Mouse (Mus musculus): Measurements from ENCODE around the gene Ppp2r5b. TPM values are rescaled to one million over a fixed set of nuclear protein-coding genes. Genes with fewer than 3 reads are reported as not detected.
A peak's percentile ranks its signal among the peaks of the same experiment; 100 is the strongest.

The Ppp2r5b gene
- polyA plus RNA-seq, 1 experiment from 2014 or later = 19.3 TPM

GRCm38 (mm10) chr19:6236053-6236441 lies 375 bp upstream of the Ppp2r5b start:
- Histone ChIP-seq H3K27ac (ENCODE audit: low read depth) (peak overlapping the region; percentile 90), H3K27me3 (ENCODE audit: insufficient read depth, low read length) (no peaks in the 10 kb centered on the region), H3K9ac (peak overlapping the region; percentile 60), H3K4me3 (ENCODE audit: low read depth, low read length) (peak overlapping the region; percentile 66), H3K4me2 (peak overlapping the region; percentile 67), H3K36me3 (ENCODE audit: insufficient read depth) (peaks cover 13% of the 10 kb centered on the region; the same call in 1 of the 2 replicates), H3K9me3 (ENCODE audit: low read depth, low read length) (no peaks in the 10 kb centered on the region), H3K4me1 (ENCODE audit: insufficient read depth) (peaks cover 10% of the 10 kb centered on the region; the same call in 1 of the 2 replicates)
- ATAC-seq (ENCODE audit: insufficient read depth) (peak; percentile 90), DNase-seq (peak; percentile 96)
- 0% methylated on average over 9 of the region's 9 CpGs for WGBS
- TF ChIP-seq CTCF (IDR thresholded peaks at IDR 0.05; ENCODE audit: low read depth) = no peak

- ATAC-seq (ENCODE audit: insufficient read depth) = no peak
- H3K27ac ChIP-seq (ENCODE audit: low read depth) = no peak overlapping the region
- 61% methylated on average over 11 of the region's 11 CpGs for WGBS
Observed at GRCm38 (mm10) chr19:6234337-6235083, 1.2 kb downstream of the Ppp2r5b start.

GRCm38 (mm10) chr19:6233647-6234046 lies 2.0 kb downstream of the Ppp2r5b start:
- Histone ChIP-seq H3K4me1 (ENCODE audit: insufficient read depth) (peaks cover 8% of the 10 kb centered on the region; the same call in 1 of the 2 replicates), H3K27me3 (ENCODE audit: insufficient read depth, low read length) (no peaks in the 10 kb centered on the region), H3K4me2 (no peak overlapping the region), H3K9ac (no peak overlapping the region), H3K36me3 (ENCODE audit: insufficient read depth) (peaks cover 34% of the 10 kb centered on the region), H3K4me3 (ENCODE audit: low read depth, low read length) (no peak overlapping the region), H3K9me3 (ENCODE audit: low read depth, low read length) (no peaks in the 10 kb centered on the region), H3K27ac (ENCODE audit: low read depth) (no peak overlapping the region)
- DNase-seq (no peak), ATAC-seq (ENCODE audit: insufficient read depth) (no peak)
- WGBS = 82% methylated on average over 16 of the region's 16 CpGs
- no peak for TF ChIP-seq CTCF (IDR thresholded peaks at IDR 0.05; ENCODE audit: low read depth)

More at GRCm38 (mm10) chr19:6234337-6235083, 1.2 kb downstream of the Ppp2r5b start:
- DNase-seq = no peak
- Histone ChIP-seq H3K27me3 (ENCODE audit: insufficient read depth, low read length) (no peaks in the 10 kb centered on the region), H3K4me1 (ENCODE audit: insufficient read depth) (peaks cover 8% of the 10 kb centered on the region; the same call in 1 of the 2 replicates), H3K9ac (peak overlapping the region; percentile 60), H3K9me3 (ENCODE audit: low read depth, low read length) (no peaks in the 10 kb centered on the region), H3K36me3 (ENCODE audit: insufficient read depth) (peaks cover 25% of the 10 kb centered on the region; the same call in 1 of the 2 replicates), H3K4me3 (ENCODE audit: low read depth, low read length) (peak overlapping the region; percentile 66), H3K4me2 (peak overlapping the region; percentile 67)
- no peak for TF ChIP-seq CTCF (IDR thresholded peaks at IDR 0.05; ENCODE audit: low read depth)

- DNase-seq = no peak
- Histone ChIP-seq H3K9ac (no peak overlapping the region), H3K4me2 (no peak overlapping the region), H3K9me3 (ENCODE audit: low read depth, low read length) (no peaks in the 10 kb centered on the region), H3K4me1 (ENCODE audit: insufficient read depth) (peaks cover 3% of the 10 kb centered on the region; the same call in 1 of the 2 replicates), H3K36me3 (ENCODE audit: insufficient read depth) (peaks cover 44% of the 10 kb centered on the region), H3K4me3 (ENCODE audit: low read depth, low read length) (no peak overlapping the region), H3K27ac (ENCODE audit: low read depth) (no peak overlapping the region), H3K27me3 (ENCODE audit: insufficient read depth, low read length) (no peaks in the 10 kb centered on the region)
- 76% methylated on average over 2 of the region's 2 CpGs for WGBS
- no peak for TF ChIP-seq CTCF (IDR thresholded peaks at IDR 0.05; ENCODE audit: low read depth)
- no peak for ATAC-seq (ENCODE audit: insufficient read depth)
Observed at GRCm38 (mm10) chr19:6231036-6231435, 4.6 kb downstream of the Ppp2r5b start.

- WGBS = 74% methylated on average over 4 of the region's 4 CpGs
- ATAC-seq (ENCODE audit: insufficient read depth) = no peak
- DNase-seq = no peak
- Histone ChIP-seq H3K9me3 (ENCODE audit: low read depth, low read length) (no peaks in the 10 kb centered on the region), H3K4me2 (no peak overlapping the region), H3K27me3 (ENCODE audit: insufficient read depth, low read length) (no peaks in the 10 kb centered on the region), H3K27ac (ENCODE audit: low read depth) (no peak overlapping the region), H3K9ac (no peak overlapping the region), H3K4me1 (ENCODE audit: insufficient read depth) (peaks cover 3% of the 10 kb centered on the region; the same call in 1 of the 2 replicates), H3K36me3 (ENCODE audit: insufficient read depth) (peaks cover 44% of the 10 kb centered on the region), H3K4me3 (ENCODE audit: low read depth, low read length) (no peak overlapping the region)
- TF ChIP-seq CTCF (IDR thresholded peaks at IDR 0.05; ENCODE audit: low read depth) = no peak
Observed at GRCm38 (mm10) chr19:6230411-6230810, 5.3 kb downstream of the Ppp2r5b start.

GRCm38 (mm10) chr19:6227864-6228263 lies 7.8 kb downstream of the Ppp2r5b start:
- Histone ChIP-seq H3K9ac (no peak overlapping the region), H3K4me1 (ENCODE audit: insufficient read depth) (no peaks in the 10 kb centered on the region), H3K9me3 (ENCODE audit: low read depth, low read length) (no peaks in the 10 kb centered on the region), H3K27me3 (ENCODE audit: insufficient read depth, low read length) (no peaks in the 10 kb centered on the region), H3K4me3 (ENCODE audit: low read depth, low read length) (no peak overlapping the region), H3K27ac (ENCODE audit: low read depth) (no peak overlapping the region), H3K36me3 (ENCODE audit: insufficient read depth) (peaks cover 44% of the 10 kb centered on the region), H3K4me2 (no peak overlapping the region)
- ATAC-seq (ENCODE audit: insufficient read depth) = no peak
- 84% methylated on average over 4 of the region's 4 CpGs for WGBS
- TF ChIP-seq CTCF (IDR thresholded peaks at IDR 0.05; ENCODE audit: low read depth) = no peak
- no peak for DNase-seq

GRCm38 (mm10) chr19:6226763-6227162 lies 8.9 kb downstream of the Ppp2r5b start:
- H3K9ac ChIP-seq = no peak overlapping the region
- TF ChIP-seq CTCF (IDR thresholded peaks at IDR 0.05; ENCODE audit: low read depth) = no peak
- H3K4me1 ChIP-seq (ENCODE audit: insufficient read depth) = no peaks in the 10 kb centered on the region

More at GRCm38 (mm10) chr19:6226763-6227162, 8.9 kb downstream of the Ppp2r5b start:
- H3K27ac ChIP-seq (ENCODE audit: low read depth) = no peak overlapping the region
- H3K4me3 ChIP-seq (ENCODE audit: low read depth, low read length) = no peak overlapping the region
- H3K27me3 ChIP-seq (ENCODE audit: insufficient read depth, low read length) = no peaks in the 10 kb centered on the region
- H3K4me2 ChIP-seq = no peak overlapping the region
- peaks cover 34% of the 10 kb centered on the region; the same call in 1 of the 2 replicates for H3K36me3 ChIP-seq (ENCODE audit: insufficient read depth)
- ATAC-seq (ENCODE audit: insufficient read depth) (no peak), DNase-seq (no peak)
- H3K9me3 ChIP-seq (ENCODE audit: low read depth, low read length) = no peaks in the 10 kb centered on the region
- WGBS = 80% methylated on average over 14 of the region's 14 CpGs
